Mouse (Mus musculus) lung, adult 18-20 months (tissue): ENCODE data around the gene Zfp667.
"Not testable (repeated sequence)": the region's sequence is repeated elsewhere in the genome, so short reads cannot be mapped to it uniquely, and the experiment has no call there.

Experiments
- DNase-seq, 2 experiments: peaks; one replicate each; pipeline ENCODE4 v3.0.0; 2022; ENCODE audit warnings: mixed read lengths in 2 of 2

The Zfp667 gene

DNA sequence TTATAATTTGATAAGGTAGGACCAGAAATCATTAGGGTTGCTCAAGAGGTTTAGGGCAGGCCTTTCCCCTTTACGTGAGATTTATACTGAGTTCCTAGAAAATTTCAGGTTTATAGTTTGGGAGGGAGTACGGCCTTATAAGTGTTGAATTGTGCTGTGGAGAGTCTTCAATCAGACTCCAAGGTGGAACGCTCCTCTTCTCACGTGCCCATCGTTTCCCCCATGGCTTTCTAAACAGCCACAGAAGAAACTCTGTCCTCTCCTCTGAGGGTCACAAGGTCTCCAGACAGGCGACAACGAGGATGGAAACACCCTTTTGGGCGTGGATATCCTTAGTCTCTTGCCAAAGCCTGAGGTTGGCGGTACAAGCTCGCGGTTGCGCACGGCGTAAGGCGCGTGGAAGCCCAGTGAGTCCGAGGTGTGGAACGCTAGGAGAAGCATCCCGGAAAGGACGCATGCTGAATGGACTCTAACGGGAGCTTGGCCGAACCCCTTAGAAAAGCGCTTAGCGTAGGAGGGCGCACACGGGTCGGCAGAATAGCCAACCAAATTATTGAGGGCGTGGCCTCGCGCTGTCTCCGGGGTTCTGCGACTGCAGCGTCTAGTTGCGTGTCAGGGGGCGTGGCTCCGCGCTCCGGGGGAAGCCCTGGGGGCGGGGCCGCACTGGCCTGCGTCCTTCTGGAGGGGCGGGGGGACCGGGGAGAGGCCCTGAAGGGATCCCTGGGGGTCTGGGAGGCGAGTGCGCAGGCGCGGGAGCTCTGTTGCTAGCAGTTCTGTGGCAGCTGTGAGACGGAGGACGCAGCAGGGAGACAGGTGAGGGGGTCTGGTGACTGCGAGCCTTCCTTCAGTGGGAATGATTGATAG lies at the start of gene Zfp667:
Gene Zfp667 (plus strand): TSS at position 738 of the 864 bp plus-strand sequence.
- DNase-seq = peak; percentile 96 to 98

DNA sequence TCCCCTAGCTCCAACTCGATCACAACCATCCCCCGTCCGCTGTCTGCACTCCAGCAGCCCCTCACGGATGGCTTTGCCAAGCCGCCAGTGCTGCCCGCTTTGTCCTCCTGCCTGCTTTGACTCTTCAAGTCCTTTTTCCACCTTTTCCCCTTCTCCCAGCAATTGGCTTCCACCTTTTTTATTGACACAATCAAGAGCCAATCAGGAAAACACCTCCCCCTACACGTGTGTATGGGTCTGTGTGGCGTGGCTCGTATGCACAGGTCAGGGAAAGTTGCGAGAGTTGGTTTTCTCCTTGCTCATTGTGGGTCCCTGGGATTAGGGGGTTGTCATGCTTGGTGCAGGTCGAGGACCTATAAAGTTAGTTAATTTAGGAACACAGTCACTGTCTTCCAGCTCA lies 46.6 kb upstream of the Zfp667 start:
- peak in 1 of 2 experiments; percentile 26 for DNase-seq

DNA sequence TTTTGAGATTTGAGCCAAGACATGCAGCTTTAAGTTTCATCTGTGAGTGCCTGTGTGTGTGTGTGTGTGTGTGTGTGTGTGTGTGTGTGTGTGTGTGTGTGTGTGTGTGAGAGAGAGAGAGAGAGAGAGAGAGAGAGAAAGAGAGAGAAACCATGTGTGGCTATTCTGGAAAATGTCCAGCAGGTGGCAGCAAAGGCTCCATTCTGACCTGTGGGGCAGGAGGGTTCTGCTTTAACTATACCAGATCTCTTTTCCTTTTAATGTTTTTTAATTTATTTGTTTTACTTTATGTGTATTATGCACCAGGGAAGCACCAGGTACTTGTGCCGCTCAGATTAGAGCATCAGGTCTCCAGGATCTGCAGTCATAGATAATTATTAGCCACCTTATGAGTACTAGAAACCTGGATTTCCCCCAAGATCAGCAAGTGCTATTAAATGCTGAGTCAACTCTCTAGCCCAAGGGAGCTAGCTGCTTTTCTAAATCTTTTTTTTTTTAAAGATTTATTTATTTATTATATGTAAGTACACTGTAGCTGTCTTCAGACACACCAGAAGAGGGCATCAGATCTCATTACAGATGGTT lies 45.4 kb upstream of the Zfp667 start:
- peak; percentile 12 to 39 for DNase-seq

DNA sequence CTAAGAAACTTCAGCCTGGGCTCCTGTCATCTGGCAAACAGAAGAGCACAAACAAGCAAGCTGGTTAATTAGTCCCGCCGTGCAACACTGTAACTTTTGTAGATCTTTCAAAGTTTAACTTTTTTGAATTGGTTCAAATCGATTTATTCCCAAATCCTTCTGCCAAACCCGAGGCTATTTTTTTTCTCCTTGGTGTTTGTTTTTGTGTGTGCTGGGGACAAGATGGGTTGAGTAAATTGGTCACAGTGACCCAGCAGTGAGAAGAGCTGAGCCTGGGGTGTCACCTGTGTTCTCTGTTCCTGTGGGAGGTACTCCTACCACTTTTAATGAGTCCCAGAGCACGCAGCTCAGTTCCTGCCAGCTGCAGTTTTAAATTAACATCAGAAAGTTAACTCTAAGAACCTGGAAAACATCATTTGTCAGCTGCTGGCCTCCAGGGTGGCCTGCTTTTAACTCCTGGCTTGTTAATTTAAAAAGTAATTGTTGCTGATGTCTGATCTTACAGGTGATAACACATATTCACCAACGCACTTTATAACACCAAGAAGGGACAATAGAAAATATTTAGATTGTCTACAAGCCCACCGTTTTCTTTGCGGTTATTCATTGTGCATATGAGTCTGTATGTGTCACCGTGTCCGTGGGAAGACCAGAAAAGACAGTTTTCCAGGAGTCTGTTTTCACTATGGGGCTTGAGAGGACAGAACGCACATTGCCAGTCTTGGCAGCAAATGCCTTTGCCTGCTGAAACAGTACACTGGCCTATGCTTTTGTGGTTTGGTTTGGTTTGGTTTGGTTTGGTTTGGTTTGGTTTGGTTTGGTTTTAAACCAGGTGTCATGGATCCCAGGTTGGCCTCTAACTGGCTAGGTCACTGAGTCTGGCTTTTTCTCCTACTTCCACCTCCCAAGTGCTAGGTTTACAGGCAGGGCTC lies 41.8 kb upstream of the Zfp667 start:
- DNase-seq = no peak

DNA sequence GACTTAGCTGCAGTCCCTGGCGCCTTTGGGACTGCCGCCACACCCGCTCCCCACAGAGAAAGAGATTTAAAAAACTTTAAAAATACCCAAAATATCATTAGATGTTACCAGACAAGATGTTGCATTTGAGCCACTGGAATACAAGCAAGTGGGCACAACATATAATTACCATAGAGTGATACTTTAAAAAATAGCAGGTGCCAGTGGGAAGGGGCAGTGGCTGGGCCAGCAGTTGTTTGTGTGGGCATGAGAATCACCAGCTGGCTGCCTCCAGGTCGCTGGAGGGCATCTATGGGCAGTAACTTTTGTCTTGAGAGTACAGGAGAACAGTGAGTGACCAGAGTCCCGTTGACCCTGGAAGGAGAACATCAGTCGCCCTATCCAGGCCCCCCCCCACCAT lies 34.0 kb upstream of the Zfp667 start, which contains the start of gene Epp13:
Gene Epp13 (plus strand): TSS at position 301 of the 400 bp plus-strand sequence.
- DNase-seq = no peak

DNA sequence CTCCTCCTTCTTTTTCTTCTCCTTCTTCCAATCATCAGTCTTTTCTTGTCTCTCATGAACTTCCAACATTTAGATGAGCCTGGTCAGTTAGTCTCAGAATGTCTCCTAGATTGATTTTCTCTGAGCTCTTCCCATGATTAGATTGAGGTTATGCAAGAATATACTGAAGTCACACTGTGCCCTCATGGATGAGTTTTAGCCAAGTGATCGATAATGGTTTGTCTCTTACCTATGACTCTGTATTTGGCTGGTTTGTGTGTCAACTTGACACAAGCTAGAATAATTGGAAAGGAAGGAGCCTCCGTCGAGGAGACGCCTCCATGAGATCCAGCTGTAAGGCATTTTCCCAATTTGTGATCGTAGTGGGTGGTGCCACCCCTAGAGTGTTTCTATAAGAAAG lies 31.9 kb upstream of the Zfp667 start:
- DNase-seq = no peak

DNA sequence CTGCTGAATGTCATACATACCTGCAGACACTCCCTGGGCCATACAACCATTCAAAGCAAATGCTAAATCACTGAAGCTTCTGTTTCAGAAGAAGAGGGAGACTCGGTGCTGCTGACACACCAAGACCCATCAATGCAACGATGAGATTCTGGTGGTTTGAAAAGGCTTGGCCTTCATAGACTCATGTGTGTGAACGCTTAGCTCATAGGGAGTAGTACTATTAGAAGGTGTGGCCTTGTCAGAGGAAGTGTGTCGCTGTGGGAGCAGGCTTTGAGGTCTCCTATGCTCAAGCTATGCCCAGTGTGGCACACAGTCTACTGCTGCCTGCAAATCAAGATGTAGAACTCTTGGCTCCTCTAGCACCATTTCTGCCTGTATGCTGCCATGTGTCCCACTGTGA lies 29.0 kb upstream of the Zfp667 start:
- DNase-seq = no peak

DNA sequence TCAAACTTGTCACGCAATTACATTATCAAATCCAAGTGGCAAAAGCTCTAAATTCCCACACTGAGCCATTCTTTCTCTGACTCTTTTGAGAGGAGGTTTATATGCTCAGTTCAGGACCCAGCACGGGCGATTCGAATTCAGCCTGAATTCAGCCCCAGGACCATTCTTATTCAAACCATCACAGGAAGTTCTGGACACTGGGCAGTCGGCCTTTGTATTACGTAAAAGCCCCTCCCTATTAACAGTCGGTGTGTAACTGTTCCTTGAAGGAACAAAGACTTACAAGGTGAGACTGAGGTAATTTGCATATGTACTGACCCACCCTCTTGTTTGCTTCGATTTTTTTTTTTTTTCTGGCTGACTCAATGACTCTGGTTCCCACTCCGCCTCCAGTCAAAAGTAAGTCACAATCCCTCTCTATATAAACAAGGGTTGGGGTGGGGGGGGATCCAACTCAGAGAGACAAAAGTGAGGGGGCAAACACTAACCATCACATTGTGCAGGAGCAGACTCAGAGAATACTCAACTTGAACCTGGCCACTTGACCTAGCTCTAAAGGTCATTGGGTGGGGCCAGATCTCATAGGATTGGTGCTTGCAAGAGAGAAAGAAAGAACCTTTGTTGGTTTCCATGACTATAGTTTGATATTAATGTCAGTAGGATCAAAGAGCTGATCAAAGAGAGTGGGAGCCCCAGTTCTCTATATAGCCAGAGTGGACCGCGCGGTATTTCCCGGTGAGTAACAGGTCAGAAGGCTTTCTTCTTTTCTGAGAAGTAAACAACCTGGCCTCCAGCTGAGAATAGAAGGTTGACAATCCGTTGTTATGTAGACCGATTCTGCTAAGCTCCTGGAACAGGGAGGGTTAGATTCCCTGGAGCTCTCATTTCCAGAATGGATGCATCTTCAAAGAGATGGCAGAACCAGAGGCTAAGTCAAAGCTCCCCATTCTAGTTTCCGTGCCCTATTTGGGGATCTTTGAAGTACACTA lies 27.9 kb upstream of the Zfp667 start:
- DNase-seq = no peak

DNA sequence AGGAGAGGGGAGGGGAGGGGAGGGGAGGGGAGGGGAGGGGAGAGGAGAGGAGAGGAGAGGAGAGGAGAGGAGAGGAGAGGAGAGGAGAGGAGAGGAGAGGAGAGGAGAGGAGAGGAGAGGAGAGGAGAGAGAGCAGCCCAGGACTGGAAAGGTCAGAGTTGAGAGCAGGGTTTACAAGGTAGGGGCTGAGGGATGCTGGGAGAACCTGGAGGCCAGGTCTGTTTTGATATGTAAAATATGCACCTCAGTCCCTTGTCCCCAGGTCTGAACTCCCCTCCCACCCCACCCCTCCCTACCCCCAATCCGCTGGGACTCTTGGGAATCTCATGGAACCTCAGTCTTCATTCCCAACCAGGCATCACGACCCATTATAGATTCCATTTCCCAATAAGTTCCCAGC lies 26.4 kb upstream of the Zfp667 start:
- not testable (repeated sequence) for DNase-seq

DNA sequence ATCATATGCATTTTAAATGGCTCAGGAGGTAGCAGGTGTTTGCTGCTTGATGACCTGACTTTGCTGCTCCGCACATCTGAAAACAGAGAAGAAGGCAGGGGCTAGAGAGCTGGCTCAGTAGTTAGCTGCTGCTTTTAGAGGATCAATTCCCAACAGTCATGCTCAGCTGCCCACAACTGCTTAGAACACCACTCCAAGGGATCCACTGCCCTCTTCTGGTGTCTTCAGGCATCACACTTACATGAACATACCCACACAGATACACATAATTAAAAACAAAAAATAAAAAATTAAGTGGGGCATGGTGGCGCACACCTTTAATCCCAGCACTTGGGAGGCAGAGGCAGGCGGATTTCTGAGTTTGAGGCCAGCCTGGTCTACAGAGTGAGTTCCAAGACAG lies 24.3 kb upstream of the Zfp667 start:
- DNase-seq = no peak

DNA sequence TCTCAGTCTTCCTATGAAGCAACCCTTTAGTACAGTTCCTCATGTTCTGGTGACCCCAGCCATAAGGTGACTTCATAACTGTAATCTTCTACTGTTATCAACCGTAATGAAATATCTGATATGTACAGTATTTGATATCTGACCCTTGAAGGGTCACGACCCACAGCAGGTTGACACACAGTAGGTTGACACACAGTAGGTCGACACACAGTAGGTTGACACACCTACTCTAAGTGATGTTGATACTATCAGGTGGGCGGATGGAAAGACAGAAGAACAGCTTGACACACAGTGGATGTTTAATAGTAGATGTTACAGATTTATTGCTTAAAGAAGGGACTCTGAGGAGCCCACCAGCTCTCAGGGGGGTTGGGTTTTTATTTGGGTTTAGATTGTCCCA lies 23.4 kb upstream of the Zfp667 start:
- DNase-seq = no peak

DNA sequence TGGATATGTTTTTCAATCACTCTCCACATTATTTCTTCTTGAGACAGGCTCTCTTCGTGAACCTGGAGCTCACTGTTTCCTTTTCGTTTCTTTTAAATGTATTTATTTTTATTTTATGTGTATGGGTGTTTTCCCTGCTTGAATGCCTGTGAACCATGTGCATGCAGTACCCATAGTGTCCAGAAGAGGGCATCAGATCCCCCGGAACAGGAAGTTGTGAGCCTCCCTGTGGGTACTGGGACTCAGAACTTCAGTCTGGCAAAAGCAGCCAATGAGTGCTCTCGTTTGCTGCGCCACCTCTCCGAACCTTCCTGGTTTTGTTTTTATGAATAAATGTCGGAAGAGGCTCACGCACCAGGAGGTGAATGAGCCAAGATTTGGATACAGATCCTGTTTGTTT lies 20.7 kb upstream of the Zfp667 start:
- DNase-seq = peak in 1 of 2 experiments; percentile 11

DNA sequence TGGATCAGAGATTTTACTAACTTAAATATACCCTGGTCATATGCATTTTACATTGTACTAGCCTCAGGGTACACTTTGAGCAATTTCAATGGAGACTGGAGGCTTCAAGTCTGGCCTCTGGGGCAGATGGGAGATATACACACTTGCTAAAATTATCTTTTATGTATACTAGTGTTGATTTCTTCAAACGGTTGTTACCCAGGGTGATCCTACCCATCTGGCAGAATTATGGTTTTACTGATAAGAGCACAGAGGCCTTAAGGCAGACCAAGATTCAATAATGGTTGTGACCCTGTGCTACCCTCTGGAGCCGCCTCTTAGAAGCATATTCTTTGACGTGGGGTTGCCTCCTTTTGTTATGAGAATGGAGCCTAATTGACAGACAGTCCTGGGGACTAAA lies 8.5 kb upstream of the Zfp667 start:
- no peak for DNase-seq

DNA sequence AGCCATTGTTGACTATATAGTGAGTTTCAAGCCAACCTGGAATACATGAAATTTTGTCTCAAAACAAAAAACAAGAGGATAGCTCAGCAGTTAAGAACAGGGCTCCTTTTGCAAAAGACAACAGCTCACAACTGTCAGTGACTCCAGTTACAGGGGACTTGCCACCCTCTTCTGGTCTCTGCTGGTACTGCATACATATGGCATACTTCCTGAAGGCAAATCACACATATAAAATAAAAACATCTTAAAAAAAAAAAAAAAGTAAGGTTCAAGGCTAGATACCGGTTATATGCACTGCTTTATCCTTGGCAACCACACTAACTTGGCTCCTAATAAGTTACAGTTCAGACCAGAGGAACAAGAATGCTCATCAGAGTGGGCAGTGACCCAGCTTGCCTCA lies 3.6 kb upstream of the Zfp667 start:
- DNase-seq = peak; percentile 62 to 79

DNA sequence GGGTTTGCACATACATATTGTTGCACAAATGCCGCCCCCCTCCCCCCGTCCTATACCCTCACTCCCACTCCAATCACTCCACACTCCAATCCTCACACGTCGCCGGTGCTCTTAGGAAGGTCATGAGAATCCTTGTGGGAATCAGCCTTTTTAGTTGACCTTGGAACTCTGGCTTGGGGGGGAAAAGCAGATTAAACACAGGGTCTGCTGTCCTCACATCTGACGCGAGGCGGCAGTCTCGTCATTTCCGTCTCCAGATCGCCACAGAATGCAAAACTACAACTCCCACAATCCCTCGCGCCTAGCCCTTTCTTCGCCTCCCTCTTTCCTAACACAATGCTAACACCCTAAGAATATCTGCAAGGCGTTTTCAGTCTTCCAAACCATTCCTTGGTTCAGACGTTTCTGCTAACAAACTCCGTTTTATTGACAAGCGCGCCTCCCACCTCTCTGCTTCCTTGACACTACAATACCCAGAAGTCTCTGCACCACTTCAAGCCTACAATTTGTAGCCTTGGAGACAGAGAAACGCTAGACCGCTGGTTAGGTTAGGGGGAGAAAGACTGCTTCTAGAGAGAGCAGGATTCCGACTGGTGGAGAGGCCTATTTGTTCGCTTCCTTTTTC lies 2.8 kb upstream of the Zfp667 start:
- DNase-seq = peak; percentile 80 to 83

DNA sequence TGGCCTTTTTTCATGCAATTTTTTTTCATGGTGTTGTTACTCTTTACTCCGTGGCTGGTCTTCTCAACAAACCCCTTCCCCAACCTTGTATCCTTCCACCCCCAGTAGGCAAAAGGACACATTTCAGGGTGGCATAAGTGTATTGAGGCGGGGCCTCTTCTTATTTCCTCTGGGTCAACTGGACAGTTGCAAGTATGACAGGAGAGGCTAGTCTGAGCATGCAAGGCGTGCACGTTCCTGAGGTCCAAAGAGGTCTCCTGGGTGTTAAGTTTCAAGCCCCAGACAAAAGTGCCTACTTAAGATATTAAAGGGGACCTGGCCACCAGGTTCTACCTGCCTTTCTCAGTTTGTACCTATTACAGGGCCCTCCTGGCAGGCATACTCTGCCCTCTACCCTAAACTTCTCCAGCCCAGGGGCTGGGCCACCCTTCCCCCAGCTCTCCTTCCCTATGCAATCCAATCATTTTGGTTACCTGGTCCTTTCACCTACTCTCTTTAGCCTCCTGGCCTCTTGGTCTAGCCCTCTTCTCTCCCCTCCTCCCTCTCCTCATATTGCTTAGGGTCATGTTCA lies 1.9 kb upstream of the Zfp667 start:
- DNase-seq = peak; percentile 14 to 40

DNA sequence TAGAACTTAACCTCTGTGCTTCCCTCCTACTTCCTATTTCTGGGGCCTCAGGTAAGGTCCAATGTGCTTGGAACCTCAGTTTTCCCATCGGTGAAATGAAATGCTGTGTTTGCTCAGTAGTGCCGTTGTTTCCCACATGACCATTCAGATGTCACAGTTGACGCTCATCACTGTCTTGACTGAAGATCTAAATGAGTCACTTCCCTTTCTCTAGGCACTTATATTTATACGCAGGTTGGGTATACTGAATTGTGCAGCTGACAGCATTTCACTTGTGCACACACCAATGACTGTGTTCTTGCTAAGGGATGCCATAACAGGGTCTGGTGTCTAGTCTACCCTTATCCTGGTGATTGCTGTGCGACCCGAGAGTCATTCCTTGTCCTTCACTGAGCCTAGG lies 1.0 kb upstream of the Zfp667 start:
- no peak for DNase-seq

DNA sequence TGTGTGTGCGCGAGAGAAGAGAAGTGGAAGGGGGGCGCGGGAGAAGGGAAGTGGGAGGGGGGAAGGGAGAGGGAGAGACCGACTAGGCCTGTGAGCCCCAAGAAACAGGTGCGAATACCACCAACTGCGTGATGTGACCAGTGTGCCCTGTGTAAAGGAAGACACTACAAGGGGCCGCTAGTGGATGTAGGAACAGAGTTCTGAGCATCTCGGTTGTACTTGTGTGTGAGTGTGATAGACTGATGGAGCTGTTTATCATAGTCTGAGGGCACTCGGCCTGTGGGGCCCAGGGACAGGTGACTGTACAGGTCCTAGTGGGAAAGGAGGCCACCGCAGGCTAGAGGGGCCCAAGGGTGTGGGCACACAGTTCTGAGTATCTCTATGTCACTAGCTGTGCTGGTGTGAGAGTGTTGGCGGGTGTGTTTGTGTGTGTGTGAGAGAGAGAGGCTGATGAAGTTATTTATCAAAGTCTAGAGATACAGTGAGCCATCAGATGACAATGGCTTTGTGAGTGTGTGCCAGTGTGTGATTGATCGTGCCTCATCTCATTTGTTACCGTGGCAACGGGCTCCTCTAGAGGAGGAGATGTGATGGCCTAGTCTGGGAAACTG lies 647 bp downstream of the Zfp667 start:
- no peak for DNase-seq

DNA sequence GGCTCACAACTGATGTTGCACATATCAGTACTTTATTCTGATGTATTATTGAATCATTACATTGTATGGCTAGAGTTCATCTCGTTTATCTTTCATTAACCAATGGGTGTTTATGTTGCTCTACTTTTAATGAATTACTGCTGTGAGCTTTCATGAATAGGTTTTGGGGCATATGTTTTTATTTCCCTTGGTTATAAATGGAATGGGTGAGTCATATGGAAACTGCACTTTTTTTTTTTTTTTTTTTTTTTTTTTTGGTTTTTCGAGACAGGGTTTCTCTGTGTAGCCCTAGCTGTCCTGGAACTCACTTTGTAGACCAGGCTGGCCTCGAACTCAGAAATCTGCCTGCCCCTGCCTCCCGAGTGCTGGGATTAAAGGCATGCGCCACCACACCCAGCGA lies 4.7 kb downstream of the Zfp667 start:
- not testable (repeated sequence) for DNase-seq

DNA sequence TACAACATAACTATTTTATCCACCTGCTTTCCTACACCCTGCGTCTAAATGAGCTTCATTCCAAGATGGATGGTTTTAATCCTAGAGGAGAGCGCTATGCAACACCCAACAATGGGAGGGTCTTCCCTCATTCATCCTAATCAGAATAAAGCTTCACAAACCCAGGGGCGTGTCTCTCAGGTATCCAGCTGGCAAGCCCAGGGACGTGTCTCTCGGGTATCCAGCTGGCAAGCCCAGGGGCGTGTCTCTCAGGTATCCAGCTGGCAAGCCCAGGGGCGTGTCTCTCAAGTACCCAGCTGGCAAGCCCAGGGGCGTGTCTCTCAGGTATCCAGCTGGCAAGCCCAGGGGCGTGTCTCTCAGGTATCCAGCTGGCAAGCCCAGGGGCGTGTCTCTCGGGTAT lies 14.4 kb downstream of the Zfp667 start:
- peak; percentile 27 to 48 for DNase-seq
